Mouse (Mus musculus) kidney, postnatal 10 days (tissue): ENCODE measurements around the gene Prkce.

Experiments
- DNase-seq: peaks from one replicate; pipeline ENCODE4 v3.0.0; 2021; ENCODE audit warnings: mixed read lengths

The Prkce gene

DNA sequence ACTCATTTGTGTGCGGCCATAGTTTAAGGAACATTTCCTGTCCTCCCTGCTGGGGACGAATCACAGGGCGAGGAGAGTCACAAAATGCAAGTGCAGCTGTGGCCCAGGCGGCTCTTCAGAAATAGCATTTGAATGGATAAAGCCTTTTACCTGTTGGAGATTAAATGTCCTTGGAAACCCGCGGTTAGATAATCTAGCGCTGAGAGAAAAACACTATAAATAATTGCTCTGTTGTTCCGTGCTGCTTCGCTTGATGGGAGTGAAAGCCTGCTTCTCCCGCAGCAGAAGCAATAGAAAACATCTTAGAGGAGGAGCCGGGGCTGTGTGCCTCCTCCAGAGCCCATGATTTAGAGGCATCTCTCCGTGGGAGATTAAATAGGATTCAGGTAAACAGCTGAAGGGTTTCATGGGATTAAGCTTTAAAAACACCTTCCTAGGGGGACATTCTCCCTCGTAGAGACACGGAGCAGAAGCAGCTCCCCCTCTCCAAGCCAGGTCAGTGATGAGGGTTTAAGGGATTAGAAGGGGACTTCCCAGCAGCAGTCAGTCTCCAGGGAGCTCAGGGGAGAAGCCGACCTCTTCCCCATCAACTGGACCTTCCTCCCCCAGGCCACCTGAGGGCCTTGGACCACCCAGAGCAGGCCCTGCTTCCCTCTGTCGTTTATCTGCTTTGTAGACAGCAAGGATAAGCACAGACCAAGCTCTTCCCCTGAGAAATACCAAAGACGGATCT lies 212.0 kb downstream of the Prkce start:
- no peak for DNase-seq

DNA sequence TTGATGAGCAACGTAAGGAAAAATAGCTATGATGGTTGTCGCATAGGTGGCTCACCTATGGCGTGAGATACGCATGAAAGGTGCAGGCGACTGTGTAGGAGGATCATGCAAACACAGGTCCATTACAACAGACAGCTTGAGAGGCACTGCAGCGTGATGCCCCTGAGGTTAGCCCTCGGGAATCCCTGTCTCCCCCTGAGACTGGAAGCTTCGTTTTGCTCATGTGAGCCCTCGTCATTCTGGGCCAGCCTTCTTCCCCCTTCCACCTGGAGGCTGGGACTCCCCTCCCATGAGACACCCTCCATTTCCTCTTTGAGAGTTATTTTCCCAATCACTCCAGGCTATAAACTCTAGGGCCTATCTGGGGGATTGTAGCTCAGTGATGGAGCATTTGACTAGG lies 213.9 kb downstream of the Prkce start:
- DNase-seq, result no peak

DNA sequence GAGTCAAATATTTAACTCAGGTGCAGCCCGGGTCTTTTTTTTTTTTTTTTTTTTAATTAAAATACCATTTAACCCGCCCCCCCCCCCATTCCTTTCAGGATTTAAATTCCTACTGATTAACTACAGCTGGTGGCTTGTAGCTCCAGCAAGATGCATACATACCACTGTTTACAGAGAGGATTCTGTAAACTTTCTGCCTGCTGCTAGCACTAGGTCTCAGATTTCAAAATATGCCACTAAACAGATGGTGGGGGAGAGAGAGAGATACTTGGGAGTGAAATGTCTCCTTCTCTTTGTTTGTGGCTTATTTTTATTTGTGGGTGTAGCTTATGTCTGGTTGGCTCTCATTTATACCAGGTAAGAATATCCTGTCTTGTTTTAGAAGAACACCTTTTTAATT lies 215.3 kb downstream of the Prkce start:
- no peak for DNase-seq

DNA sequence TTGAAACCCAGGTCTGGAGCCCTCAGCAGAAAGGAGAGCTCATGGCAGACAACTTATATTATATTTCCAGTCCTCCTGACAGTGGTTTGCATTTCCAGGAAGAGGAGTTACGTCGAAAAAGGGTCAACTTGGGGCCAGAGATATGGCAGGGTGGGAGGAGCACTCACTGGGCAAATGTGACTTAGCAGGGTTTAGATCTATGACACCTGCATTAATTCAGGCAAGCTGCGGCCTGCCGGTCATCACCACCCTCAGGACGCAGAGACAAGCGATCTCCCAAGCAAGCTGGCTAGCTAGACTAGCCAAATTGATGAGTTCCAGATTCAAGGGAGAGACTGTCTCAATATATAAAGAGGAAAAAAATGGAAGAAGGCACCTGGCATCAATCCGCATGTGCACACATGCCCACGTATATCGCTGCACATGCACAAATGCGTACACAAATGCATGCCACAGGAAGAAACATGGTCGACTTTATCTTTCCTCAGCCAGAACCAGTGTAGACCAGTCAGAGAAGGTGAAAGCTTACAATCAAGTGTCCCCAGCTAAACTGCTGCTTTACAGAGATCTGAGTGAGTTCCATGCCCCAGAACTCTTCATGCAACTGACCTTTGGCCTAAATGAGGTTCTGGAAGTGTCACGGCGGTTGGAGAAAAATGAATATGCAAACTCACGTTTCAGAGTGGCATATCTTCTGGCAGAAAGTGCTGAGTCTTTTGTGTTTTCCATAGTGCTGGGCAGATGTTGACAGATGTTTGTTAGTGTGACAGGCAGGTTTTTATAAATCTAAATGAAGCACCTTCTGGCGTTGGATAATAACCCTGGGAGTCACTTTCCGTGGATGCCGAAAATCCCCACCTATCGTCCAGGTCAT lies 216.4 kb downstream of the Prkce start:
- DNase-seq, result no peak

DNA sequence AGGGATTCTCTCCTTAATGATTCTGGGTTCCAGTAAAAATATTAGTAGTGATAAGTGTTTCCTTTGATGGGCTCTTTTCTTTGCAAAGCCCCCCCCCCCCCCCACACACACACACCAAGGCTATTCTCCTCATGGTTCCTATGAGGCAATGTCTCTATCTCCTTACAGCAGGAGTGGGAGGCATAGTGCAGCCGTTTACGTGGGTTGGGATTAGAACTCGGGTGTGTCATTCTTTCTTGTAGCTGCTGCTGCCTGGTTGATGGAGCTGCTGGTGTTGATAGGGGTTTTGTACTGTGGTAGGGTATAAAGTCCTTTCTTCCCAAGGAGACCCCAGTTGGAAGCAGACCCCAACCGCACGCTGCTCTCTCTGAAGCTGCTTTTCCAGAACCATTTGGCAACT lies 224.9 kb downstream of the Prkce start:
- no peak for DNase-seq

DNA sequence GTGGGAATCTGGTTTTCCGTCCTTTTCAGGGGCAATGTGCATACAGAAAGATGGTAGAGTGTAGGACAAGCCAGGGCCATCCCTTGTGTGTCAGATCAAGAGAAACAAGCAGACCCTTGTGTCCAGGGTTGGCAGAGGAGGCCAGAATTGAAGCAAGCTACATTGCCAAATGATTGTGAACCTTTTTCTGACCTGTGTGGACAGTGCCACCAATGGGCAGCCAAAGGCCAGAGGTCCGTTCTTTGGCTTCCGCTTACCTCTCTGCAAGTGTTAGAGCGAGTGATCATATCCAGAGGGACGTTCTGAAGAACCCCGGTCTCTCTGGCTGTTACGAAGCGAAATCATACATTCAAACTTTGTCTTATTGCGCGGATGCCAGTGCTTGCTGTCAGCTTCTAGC lies 225.6 kb downstream of the Prkce start:
- DNase-seq, result no peak

DNA sequence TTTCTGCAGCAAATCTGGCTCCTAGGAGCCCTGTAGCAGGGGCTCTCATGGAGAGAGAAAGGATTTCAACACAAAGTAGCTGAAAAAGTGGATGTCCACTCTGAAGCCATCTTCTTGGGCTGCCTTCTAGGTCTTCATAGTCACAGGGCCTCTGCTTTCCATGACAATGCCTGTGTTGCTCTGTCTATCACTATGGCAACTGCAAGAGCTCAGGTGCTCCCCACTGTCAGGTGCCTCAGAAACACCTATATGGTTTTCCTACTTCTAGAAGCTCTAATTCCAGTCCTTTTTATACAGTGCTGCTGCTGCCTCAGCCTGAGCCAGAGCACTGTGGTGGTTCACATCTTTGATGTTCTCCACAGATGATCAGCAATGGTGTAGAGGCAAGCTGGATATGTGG lies 229.5 kb downstream of the Prkce start:
- no peak for DNase-seq

DNA sequence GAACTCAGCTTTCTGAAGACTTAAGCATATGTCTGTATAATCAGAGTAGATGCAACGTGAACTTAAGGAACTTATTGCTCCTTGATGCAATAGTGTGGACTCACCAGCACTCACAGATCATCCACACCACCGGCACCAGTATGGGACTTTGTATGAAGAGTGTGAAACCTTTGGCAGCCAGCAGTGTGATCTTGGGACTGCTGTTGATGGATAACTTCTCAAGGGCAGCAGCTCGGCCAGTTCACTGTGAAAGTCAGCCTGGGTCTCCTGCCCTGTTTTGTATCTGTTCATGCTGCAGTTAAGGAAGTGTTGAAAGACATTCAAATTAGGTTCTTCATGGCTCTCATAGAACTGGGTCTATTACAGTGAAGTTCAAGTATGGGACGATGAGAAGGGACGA lies 230.1 kb downstream of the Prkce start:
- DNase-seq, result no peak

DNA sequence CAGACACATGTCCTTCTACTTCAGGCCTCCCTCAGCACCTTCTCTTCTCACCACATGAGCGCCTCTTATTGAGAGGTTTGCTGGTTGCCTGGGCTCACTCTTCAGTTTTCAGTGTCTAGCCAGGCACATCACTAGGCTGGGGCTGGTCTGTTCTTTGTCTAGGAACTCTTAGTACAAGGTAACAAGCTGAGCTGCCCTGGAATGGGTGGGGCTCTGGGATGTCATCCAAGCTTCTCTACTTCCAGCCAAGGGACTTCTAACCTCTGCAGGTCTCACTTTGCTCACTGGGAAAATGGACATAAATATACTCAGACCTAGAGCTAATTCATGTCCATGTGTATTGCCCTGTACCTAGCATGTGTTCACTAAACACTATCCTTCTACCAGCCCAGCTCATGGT lies 230.6 kb downstream of the Prkce start:
- no peak for DNase-seq

DNA sequence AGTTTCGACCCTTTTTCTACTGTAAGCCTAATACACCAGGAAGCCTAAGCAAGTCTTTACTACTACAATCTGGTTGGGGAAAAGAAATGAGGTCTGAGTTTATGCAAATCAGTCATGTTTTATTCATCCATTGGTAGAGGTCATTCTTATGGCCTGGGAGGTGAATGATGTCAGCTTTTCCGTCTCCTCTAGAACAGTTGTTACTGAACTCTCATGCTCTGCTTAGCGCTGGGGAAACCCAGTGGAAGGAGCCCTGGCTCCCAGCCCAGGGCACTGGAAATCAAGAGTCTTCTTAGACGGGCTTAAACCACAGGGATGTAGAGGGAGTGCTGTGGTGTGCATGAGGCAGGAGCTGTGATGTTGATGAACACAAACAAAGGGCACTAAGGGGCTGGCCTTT lies 232.4 kb downstream of the Prkce start:
- peak; percentile 64 for DNase-seq

DNA sequence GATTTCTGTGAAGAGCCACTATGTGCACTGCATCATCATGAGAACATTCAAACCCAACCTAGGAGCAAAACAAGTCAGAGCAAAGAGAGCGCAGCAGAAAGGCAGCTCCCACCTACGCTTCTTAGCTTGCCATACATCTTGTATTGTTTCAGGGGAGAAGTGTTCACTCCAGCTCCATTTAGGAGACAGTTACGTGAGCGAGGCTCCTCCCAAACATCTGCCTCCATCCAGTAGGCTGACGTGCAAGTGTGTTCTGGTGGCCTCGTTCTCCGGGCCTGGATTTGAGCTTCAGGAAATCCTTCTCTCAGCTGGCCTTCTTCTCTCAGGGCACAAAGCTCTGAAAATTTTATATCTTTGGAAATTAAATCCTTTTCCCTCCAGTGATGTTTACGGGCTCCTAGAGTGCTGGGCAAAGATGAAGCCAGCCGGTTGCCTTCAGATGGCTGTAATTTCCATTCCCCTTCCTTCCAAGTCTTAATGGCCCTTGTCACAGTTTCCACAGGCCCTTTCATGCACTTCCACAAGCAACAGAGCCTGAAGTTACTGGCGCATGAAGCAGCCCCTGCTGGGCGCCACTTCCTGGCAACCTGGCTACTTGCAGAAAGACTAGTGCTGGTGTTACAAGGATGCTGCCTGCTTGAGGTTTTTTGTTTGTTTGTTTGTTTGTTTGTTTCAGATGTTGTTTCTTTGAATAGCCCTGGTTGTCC lies 237.4 kb downstream of the Prkce start:
- peak; percentile 47 for DNase-seq

DNA sequence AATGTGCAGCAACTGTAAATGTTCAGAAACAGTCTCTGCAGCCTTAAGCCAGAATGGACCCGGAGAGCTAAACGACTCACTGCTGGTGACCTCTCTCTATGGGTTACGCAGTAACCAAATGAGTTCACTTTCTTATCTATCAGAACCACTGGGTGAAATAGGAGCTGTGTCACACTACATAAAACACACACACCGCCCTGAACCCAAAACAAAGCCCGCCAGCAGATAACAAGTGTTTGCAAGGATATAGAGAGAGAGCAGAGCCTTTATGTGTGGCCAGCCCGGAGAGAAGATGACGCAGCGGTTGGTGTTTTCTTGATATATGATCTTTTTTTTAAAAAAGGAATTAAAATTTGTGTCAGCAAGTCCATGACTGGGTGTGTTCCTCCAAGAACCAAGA lies 238.1 kb downstream of the Prkce start:
- DNase-seq, result no peak

DNA sequence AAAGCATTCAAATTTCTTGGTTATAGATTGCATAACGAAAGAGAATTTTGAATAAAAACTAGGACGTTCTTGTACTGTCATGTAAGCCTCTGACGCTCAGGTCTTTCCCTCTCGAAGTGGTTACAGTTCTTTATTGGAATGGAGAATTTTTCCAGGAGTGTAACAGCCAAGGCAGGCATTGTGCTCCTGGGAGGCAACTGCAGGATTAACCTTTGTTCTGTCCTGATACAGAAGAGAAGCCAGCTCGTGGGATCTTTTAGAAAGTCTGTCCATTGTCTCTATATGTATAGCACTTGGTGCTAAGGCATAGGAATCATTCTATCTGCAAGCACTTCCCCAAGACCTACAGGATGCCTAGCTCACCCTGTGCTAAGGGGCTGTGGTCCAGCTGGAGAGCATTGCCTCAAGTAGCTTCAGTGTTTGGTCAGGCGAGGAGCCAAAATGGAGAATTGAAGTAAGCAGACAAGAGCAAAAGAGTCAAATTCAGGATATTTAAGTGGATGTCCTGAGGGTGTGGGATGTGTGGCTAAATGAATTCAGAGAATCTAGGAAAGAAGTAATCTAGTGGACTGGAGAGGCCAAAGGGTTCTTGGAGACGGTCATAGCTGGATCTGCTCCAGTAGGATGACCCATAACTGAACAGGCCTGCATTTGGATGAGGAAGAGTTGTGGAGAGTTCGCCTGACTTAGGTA lies 240.5 kb downstream of the Prkce start:
- peak; percentile 65 for DNase-seq

DNA sequence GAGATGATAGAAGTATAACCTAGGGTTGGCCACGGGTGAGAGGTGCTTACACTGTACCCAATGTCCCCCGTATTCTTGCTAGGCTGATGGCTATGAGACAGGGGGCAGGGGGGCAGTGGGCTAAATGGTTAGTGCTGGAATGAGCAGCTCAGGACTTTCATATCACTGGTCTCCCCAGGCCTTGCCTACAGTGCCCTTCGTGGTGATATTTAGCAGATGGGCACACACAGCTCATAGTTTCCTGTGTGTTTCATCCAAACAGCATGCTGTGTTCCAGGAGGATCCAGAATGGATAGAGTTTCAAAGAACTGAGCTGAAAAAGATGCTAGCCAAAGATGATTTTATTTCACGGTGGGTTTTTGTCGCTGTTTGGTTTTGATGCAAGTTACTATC lies 241.0 kb downstream of the Prkce start:
- no peak for DNase-seq

DNA sequence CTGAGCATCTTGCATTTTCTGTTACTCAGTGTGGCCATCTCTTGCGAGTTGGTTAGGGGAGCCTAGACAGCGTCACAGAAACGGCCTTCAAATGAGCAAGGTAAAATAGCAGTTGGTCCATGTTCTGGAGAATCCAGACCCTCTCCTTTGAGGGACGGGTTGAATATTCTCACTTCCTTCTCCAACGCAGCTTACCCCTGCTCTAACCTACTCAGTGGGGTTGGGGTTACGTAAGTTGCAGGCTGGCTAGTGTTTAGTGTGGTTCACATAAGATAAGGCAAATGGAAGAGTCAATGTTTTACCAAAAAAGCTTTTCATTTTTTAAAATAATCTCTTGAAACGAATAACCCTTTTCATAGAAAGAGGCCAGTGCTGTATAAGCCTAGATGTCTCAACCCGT lies 241.9 kb downstream of the Prkce start:
- DNase-seq, result no peak

DNA sequence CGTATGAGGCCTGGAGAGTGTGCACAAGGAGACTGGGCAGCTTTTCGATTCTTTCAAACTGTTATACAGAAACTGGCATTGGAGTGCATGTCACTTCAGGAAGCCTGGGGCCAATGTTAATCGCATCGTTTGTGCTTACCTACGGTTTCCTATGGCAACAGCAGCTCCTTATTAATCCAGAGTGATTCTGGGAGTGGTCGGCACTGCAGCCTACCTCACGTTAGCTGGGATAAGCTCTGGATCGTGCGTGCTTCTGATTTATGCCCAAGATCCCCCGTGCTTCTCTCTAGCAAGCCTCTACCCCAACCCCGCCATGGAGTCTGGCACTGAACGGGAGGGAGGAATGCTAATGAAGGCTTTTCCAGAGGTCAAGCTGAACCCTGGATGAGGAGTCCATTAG lies 242.9 kb downstream of the Prkce start:
- no peak for DNase-seq

DNA sequence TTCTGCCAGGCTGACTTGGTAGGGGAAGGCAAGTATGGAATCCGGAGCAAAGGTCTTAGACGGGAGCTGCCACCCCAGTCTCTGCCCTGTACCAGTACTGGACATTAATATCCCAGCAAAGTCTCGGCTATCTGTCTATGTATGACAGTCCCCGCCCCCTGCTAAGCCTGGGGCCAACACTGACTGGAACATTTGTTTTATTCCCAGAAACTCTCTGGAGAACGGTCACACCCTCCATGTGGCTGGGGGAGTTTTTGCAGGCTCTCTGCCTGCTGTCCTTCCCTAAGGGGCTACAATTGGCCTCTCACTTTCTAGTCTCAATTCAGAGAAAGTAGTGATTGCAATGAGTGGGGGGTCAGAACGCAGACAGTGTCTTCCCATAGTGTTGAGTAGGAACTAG lies 244.6 kb downstream of the Prkce start:
- peak; percentile 41 for DNase-seq

DNA sequence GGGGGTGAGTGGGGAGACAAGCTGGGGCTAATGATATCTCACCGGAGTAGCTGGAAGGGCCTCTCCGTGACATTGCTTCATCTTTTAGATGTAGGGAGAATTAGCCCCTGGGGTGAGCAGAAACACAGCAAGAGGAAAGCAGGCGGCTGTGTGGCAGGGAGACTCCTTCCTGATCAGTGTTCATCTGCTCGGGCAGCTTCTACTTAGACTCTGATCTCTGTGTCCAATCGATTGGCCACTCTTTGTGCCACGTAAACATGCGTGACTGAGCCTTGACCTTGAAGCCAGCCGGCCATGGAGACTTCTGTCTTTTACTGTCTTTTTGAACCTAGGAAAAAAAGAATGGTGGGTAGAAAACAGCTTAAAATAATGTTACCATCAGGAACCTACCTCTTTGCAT lies 247.0 kb downstream of the Prkce start:
- no peak for DNase-seq

DNA sequence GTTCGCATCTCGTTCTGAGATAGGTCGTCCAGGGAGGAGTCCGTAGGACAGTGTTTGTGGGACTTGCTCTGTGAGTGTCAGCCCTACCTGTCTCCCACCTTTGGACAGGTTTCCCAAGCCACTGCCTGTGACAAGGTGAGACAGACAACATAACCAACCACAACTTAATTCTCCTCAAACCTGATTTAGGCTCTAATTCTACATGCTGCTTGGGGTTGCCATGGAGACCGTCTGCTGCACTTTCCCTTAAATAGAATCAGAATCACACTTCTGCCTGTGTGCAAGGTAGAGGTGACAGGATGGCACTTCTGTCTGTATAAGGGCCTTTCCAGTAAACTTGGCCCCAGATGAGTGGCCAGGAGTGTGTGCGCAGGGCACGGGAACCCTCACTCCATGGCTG lies 248.4 kb downstream of the Prkce start:
- no peak for DNase-seq

DNA sequence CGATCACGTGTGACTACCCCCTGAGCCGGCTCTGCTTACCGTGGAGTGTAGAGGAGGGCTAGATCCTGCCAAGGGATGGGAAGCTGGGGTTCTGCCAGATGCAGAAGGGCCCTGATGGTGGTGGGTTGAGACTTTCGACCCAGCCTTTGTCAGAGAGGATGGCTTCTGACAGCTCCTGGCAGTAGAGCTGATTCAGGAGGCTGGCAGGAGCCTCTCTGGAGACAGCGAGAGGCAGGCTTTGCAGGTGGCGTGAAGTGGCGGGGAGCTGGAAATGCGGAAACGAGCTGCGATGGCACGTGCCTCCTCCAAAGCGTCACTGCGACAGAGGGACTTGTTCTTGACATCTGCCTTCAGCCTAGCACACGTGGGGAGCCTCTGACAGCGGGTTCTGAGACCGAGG lies 250.7 kb downstream of the Prkce start:
- no peak for DNase-seq

DNA sequence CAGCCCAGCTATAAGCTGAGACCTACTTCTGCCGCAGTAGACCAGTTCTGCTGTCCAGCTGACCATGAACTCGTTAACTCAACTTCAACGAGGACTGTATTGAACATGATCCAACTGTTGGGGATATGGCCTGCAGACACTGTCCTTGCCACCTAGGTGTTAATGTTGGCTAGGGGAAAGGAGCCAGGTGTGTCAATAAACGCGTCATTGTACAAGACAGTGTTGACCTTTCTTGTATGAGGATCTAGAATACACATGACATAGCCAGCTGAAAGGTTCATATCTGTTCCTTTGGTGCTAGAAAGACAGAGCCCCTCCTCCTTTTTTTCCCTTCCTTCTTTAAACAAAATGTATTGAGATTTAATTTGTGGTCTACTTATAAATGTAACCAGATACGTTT lies 251.6 kb downstream of the Prkce start:
- DNase-seq, result no peak

DNA sequence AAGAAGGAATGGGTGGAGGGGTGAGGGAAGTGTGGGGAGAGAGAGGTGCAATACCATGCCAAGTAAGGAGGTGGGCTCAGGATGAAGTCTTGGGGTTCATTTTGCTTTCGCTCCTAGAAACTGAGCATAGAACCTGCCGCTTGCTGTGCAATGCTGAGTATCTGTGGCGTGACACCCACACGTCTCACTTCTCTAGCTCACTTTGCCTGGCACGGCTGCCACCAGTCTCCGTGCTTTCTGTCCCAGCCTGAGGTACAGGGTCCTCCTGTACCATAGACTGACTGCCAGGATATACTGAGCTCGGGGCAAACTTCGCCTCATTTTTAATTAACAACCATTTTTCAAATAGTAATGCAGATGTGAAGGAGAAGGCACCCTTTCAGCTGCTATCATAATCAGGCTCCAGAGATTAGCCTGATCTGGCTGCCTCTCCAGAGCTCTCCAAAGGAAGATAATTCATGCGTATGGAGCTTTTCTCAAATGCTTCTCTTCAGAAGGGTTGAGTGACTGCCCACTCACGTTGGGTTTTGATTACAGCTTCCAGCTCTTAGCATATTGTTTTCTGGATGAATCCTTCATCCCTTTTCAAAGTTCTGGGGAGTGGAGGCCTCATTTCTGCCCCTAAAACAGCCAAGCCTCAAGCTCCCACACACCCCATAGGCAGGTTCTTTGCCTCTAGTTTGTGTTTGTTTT lies 253.2 kb downstream of the Prkce start:
- DNase-seq, result no peak

DNA sequence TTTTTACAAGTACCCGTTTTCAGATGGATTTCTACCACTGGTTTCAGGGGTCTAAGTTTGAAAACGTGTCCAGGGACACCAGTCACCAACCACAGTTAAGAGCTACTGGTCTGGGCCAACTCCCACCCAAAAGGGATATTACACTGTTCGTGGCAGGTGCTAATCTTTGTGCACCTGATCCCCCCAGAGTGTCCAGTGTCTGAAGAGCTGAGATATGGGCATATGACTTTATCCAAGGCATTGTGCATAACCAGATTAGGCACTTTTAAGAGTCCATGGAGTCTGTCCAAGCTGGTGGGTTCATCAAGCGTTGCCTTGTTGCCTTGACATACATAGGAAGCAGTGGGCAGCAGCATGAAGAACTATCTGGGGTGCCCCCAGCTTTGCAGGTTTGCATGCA lies 254.4 kb downstream of the Prkce start:
- no peak for DNase-seq
